Mouse (Mus musculus) limb, embryonic 14.5 days (tissue): ENCODE measurements around the gene Gm28372. TPM values are rescaled to one million over a fixed set of nuclear protein-coding genes. Genes with fewer than 3 reads are reported as not detected.
A peak's percentile ranks its signal among the peaks of the same experiment; 100 is the strongest.

Experiments
- ATAC-seq: fragments of 200-750 bp; cut with Nextera tagmentation; 2 replicates; pipeline ENCODE4 v1.8.0; 2017; ENCODE audit warnings: low read depth, moderate number of reproducible peaks, moderate TSS enrichment; ENCODE audit not compliant: low FRiP score
- DNase-seq: peaks from one replicate; pipeline ENCODE4 v3.0.0-alpha.2; 2015; ENCODE audit warnings: low spot score
- H3K27ac ChIP-seq: fragments of 300-500 bp; sonication (generic); replicated peaks from 2 replicates; pipeline ENCODE4 v1.5.1; 2014; ENCODE audit warnings: low read depth, mild to moderate bottlenecking, low read length, moderate library complexity, mixed read lengths
- H3K27me3 ChIP-seq: fragments of 300-500 bp; sonication (generic); 2 replicates; pipeline ENCODE4 v1.6.1; 2014; ENCODE audit warnings: low read length, mixed read lengths; ENCODE audit not compliant: control insufficient read depth, insufficient read depth
- H3K36me3 ChIP-seq: fragments of 300-500 bp; sonication (generic); 2 replicates; pipeline ENCODE4 v1.6.1; 2014; ENCODE audit warnings: mild to moderate bottlenecking, low read length, moderate library complexity, mixed read lengths; ENCODE audit not compliant: control insufficient read depth, insufficient read depth
- H3K4me1 ChIP-seq: fragments of 300-500 bp; sonication (generic); 2 replicates; pipeline ENCODE4 v1.6.1; 2014; ENCODE audit warnings: antibody characterized with exemption, low read length, mixed read lengths; ENCODE audit not compliant: control insufficient read depth, insufficient read depth
- H3K4me2 ChIP-seq: fragments of 300-500 bp; sonication (generic); replicated peaks from 2 replicates; pipeline ENCODE4 v1.6.1; 2014; ENCODE audit warnings: low read depth, mild to moderate bottlenecking, low read length, moderate library complexity; ENCODE audit not compliant: severe bottlenecking
- H3K4me3 ChIP-seq: fragments of 300-500 bp; sonication (generic); replicated peaks from 2 replicates; pipeline ENCODE4 v1.5.1; 2014; ENCODE audit warnings: low read length
- H3K9ac ChIP-seq: fragments of 300-500 bp; sonication (generic); 2 replicates; pipeline ENCODE4 v1.6.1; 2014; ENCODE audit warnings: mild to moderate bottlenecking, low read depth, low read length, moderate library complexity; ENCODE audit not compliant: severe bottlenecking
- H3K9me3 ChIP-seq: fragments of 300-500 bp; sonication (generic); 2 replicates; pipeline ENCODE4 v1.6.1; 2016; ENCODE audit warnings: low read length; ENCODE audit not compliant: control insufficient read depth
- POLR2A ChIP-seq: fragments of 200-500 bp; IDR thresholded peaks from 2 replicates; pipeline ENCODE4 v1.8.0; 2012; ENCODE audit warnings: inconsistent platforms, mild to moderate bottlenecking, moderate library complexity, borderline replicate concordance; ENCODE audit not compliant: insufficient read depth, insufficient read length; ENCODE audit errors: extremely low read depth
- WGBS: fragments of 180-500 bp; shearing (Covaris S2); extraction: QIAGEN DNeasy Blood & Tissue Kit; methylation state at CpG from one replicate; pipeline ENCODE4 v1.1.7; 2014; 5-methylcytosine and 5-hydroxymethylcytosine counted together
- polyA plus RNA-seq, 2 experiments: library from polyadenylated mRNA; depleted of rRNA in 1 of 2; stranded (reverse) in 1 of 2; unstranded in 1 of 2; fragments of >200 nt; fragmentation: Nextera tagmentation in 1 of 2; extraction: Ambion mirVana in 1 of 2; gene quantifications; 2 replicates each; pipeline versions ENCODE4 v1.2.1 to v1.2.3; 2012 to 2014

The Gm28372 gene
- polyA plus RNA-seq, 2 experiments, result not detected

DNA sequence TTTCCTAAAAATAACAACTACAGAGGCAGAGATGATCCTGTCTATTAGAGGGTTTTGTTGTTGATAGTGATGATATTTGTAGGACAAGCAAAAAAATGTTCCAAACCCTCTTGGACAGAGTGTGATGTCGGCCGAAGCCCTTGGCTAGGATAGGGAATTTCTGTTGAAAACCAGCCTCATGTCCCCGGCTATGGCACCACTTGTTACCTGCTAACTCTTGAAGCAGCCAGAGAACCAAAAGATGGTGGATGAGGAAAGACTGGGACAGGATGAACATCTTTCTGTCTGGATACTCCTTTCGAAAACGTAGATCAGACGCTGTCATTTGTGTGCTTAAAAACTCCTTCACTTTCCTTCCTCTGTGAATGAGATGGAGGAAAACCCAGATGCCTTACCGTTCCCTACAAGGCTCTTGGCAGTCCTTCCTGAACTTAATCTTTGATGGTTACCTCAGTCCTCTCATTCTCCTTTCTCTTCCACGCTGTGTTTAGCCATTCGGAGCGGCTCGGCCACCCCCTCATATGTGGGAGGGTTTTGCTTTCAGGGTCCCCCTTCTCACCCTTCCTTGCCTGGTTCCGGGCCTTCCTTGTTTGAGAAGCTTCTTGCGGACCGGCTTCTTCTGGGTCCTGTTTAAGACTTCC is 46.2 kb downstream of the Gm28372 start:
- H3K36me3 ChIP-seq, result no peaks in the 10 kb centered on the region
- DNase-seq (no peak), ATAC-seq (no peak)
- peak overlapping the region; percentile 88 for H3K9ac ChIP-seq
- peak overlapping the region; percentile 92 for H3K4me3 ChIP-seq
- TF ChIP-seq POLR2A, result no peak
- H3K27me3 ChIP-seq, result no peaks in the 10 kb centered on the region
- no peaks in the 10 kb centered on the region for H3K9me3 ChIP-seq
- 64% methylated on average over 14 of the region's 14 CpGs for WGBS
- H3K4me1 ChIP-seq, result peaks cover 13% of the 10 kb centered on the region
- H3K27ac ChIP-seq, result no peak overlapping the region
- peak overlapping the region; percentile 88 for H3K4me2 ChIP-seq

DNA sequence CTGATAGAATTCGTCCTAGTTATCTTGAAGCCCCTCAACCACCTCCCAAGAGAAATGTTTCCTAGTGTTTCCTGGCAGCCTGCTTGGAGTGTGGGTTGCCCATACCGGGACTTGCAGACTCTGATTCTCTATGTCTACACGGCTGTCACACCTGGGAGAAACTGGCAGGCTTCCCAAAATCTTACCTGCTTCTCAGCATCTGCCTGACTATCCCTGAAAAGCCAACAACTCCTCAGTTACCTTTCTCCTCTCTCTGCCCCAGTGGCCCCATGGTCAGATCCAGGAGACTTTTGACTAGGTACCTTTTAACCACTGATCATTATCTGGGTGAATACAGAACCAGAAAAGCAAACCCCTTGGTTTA is 46.7 kb downstream of the Gm28372 start:
- H3K9me3 ChIP-seq, result no peaks in the 10 kb centered on the region
- ATAC-seq (no peak), DNase-seq (no peak)
- 61% methylated on average over 3 of the region's 3 CpGs for WGBS
- H3K4me3 ChIP-seq, result peak overlapping the region; percentile 92; the same call in 1 of the 2 replicates
- peak overlapping the region; percentile 88 for H3K4me2 ChIP-seq
- H3K4me1 ChIP-seq, result peaks cover 13% of the 10 kb centered on the region
- no peak overlapping the region for H3K27ac ChIP-seq
- H3K36me3 ChIP-seq, result no peaks in the 10 kb centered on the region
- H3K27me3 ChIP-seq, result no peaks in the 10 kb centered on the region
- no peak for TF ChIP-seq POLR2A
- no peak overlapping the region; the same call in 1 of the 2 replicates for H3K9ac ChIP-seq

GRCm38 (mm10) chr2:130452266-130452665 is 47.2 kb downstream of the Gm28372 start:
- Histone ChIP-seq H3K9me3 (no peaks in the 10 kb centered on the region), H3K4me3 (no peak overlapping the region), H3K4me1 (peaks cover 13% of the 10 kb centered on the region), H3K27ac (no peak overlapping the region), H3K4me2 (no peak overlapping the region), H3K9ac (no peak overlapping the region), H3K27me3 (no peaks in the 10 kb centered on the region), H3K36me3 (no peaks in the 10 kb centered on the region)
- ATAC-seq (no peak), DNase-seq (no peak)
- 57% methylated on average over 2 of the region's 2 CpGs for WGBS
- TF ChIP-seq POLR2A, result no peak

- Histone ChIP-seq H3K4me3 (no peak overlapping the region), H3K4me2 (no peak overlapping the region), H3K27ac (no peak overlapping the region), H3K36me3 (no peaks in the 10 kb centered on the region), H3K9me3 (no peaks in the 10 kb centered on the region), H3K4me1 (peaks cover 13% of the 10 kb centered on the region), H3K9ac (no peak overlapping the region), H3K27me3 (no peaks in the 10 kb centered on the region)
- ATAC-seq (no peak), DNase-seq (no peak)
- WGBS, result 52% methylated on average over 6 of the region's 6 CpGs
- TF ChIP-seq POLR2A, result no peak
Measured at GRCm38 (mm10) chr2:130453421-130453820, 48.4 kb downstream of the Gm28372 start.

DNA sequence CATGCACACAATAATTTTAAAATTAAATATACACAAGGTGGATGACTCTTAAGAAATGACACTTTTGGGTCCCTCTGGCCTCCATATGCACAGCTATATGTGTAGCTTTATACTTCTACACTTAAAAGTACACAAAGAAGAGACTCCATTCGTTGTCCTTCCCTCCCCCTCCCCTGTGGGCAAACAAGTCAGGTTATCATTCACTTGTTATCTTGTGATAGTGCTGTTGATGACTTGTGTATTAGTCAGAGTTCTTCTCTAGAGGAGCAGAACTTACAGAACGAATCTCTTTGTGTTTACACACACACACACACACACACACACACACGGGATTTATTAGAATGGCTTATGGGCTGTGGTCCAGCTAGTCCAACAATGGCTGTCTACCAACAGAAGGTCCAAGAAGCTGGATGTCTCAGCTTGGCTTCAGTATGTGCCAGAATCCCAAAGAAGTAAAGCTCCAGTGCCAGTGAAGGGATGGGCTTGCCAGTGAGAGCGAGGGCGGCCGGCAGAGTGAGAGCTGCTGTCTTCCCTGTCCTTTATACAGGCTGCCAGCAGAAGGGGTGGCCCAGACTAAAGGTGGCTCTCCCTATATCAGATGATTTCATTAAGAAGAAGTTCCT is 49.8 kb downstream of the Gm28372 start:
- 88% methylated on average over 6 of the region's 6 CpGs for WGBS
- Histone ChIP-seq H3K9ac (no peak overlapping the region), H3K4me2 (no peak overlapping the region), H3K36me3 (no peaks in the 10 kb centered on the region), H3K4me1 (peaks cover 10% of the 10 kb centered on the region), H3K27me3 (no peaks in the 10 kb centered on the region), H3K9me3 (no peaks in the 10 kb centered on the region), H3K4me3 (no peak overlapping the region), H3K27ac (no peak overlapping the region)
- DNase-seq, result no peak
- no peak for ATAC-seq
- no peak for TF ChIP-seq POLR2A

Other genes starting within 250 kb of the Gm28372 start
- gene Snrpb, start 225.8 kb upstream of the Gm28372 start, polyA plus RNA-seq (2012; rRNA removed), result 423 and 497 TPM in 2 replicates
- 578 and 606 TPM in 2 replicates for gene Snrpb, start 225.8 kb upstream of the Gm28372 start, polyA plus RNA-seq (2014; fragmentation: Nextera tagmentation; extraction: Ambion mirVana)
- 0.04 TPM in 2 replicates for gene Tmc2, start 210.0 kb upstream of the Gm28372 start, polyA plus RNA-seq (2012; rRNA removed)
- gene Tmc2, start 210.0 kb upstream of the Gm28372 start, polyA plus RNA-seq (2014; fragmentation: Nextera tagmentation; extraction: Ambion mirVana), result not detected in 2 replicates
- gene Nop56, start 130.8 kb upstream of the Gm28372 start, polyA plus RNA-seq (2012; rRNA removed), result 319 and 357 TPM in 2 replicates
- 253 and 255 TPM in 2 replicates for gene Nop56, start 130.8 kb upstream of the Gm28372 start, polyA plus RNA-seq (2014; fragmentation: Nextera tagmentation; extraction: Ambion mirVana)
- 181 and 193 TPM in 2 replicates for gene Idh3b, start 120.7 kb upstream of the Gm28372 start, polyA plus RNA-seq (2012; rRNA removed)
- 164 and 169 TPM in 2 replicates for gene Idh3b, start 120.7 kb upstream of the Gm28372 start, polyA plus RNA-seq (2014; fragmentation: Nextera tagmentation; extraction: Ambion mirVana)
- gene Ebf4, start 110.1 kb upstream of the Gm28372 start, polyA plus RNA-seq (2012; rRNA removed), result 27.4 and 37.7 TPM in 2 replicates
- 5.7 and 6.1 TPM in 2 replicates for gene Ebf4, start 110.1 kb upstream of the Gm28372 start, polyA plus RNA-seq (2014; fragmentation: Nextera tagmentation; extraction: Ambion mirVana)
- 112 and 129 TPM in 2 replicates for gene Cpxm1, start 7.7 kb upstream of the Gm28372 start, polyA plus RNA-seq (2012; rRNA removed)
- 108 and 125 TPM in 2 replicates for gene Cpxm1, start 7.7 kb upstream of the Gm28372 start, polyA plus RNA-seq (2014; fragmentation: Nextera tagmentation; extraction: Ambion mirVana)
- not detected in 2 replicates for gene 1700020A23Rik, start within 50 bp of the Gm28372 start, polyA plus RNA-seq (2012; rRNA removed)
- not detected in 2 replicates for gene 1700020A23Rik, start within 50 bp of the Gm28372 start, polyA plus RNA-seq (2014; fragmentation: Nextera tagmentation; extraction: Ambion mirVana)
- not detected in 2 replicates for gene Tmem239, start 1.2 kb downstream of the Gm28372 start, polyA plus RNA-seq (2012; rRNA removed)
- gene Tmem239, start 1.2 kb downstream of the Gm28372 start, polyA plus RNA-seq (2014; fragmentation: Nextera tagmentation; extraction: Ambion mirVana), result not detected in 2 replicates
- gene Vps16, start 19.1 kb downstream of the Gm28372 start, polyA plus RNA-seq (2012; rRNA removed), result 148 and 170 TPM in 2 replicates
- 67.0 and 82.3 TPM in 2 replicates for gene Vps16, start 19.1 kb downstream of the Gm28372 start, polyA plus RNA-seq (2014; fragmentation: Nextera tagmentation; extraction: Ambion mirVana)
- gene Pced1a, start 19.5 kb downstream of the Gm28372 start, polyA plus RNA-seq (2012; rRNA removed), result 57.5 and 64.1 TPM in 2 replicates
- gene Pced1a, start 19.5 kb downstream of the Gm28372 start, polyA plus RNA-seq (2014; fragmentation: Nextera tagmentation; extraction: Ambion mirVana), result 13.0 and 13.2 TPM in 2 replicates
- 81.7 and 94.9 TPM in 2 replicates for gene Ptpra, start 45.0 kb downstream of the Gm28372 start, polyA plus RNA-seq (2012; rRNA removed)
- gene Ptpra, start 45.0 kb downstream of the Gm28372 start, polyA plus RNA-seq (2014; fragmentation: Nextera tagmentation; extraction: Ambion mirVana), result 118 and 124 TPM in 2 replicates
- gene Mrps26, start 158.5 kb downstream of the Gm28372 start, polyA plus RNA-seq (2012; rRNA removed), result 57.7 and 77.9 TPM in 2 replicates
- gene Mrps26, start 158.5 kb downstream of the Gm28372 start, polyA plus RNA-seq (2014; fragmentation: Nextera tagmentation; extraction: Ambion mirVana), result 102 and 104 TPM in 2 replicates
- 0.19 and 0.68 TPM in 2 replicates for gene Oxt, start 170.9 kb downstream of the Gm28372 start, polyA plus RNA-seq (2012; rRNA removed)
- gene Oxt, start 170.9 kb downstream of the Gm28372 start, polyA plus RNA-seq (2014; fragmentation: Nextera tagmentation; extraction: Ambion mirVana), result not detected in 2 replicates
- 0.13 TPM in 1 of 2 replicates, not detected in the other for gene Avp, start 177.3 kb downstream of the Gm28372 start, polyA plus RNA-seq (2012; rRNA removed)
- gene Avp, start 177.3 kb downstream of the Gm28372 start, polyA plus RNA-seq (2014; fragmentation: Nextera tagmentation; extraction: Ambion mirVana), result not detected in 2 replicates
- 5.7 and 6.1 TPM in 2 replicates for gene Fastkd5, start 224.8 kb downstream of the Gm28372 start, polyA plus RNA-seq (2012; rRNA removed)
- 14.2 and 15.0 TPM in 2 replicates for gene Fastkd5, start 224.8 kb downstream of the Gm28372 start, polyA plus RNA-seq (2014; fragmentation: Nextera tagmentation; extraction: Ambion mirVana)
- 11.8 and 14.1 TPM in 2 replicates for gene Ubox5, start 224.8 kb downstream of the Gm28372 start, polyA plus RNA-seq (2012; rRNA removed)
- gene Ubox5, start 224.8 kb downstream of the Gm28372 start, polyA plus RNA-seq (2014; fragmentation: Nextera tagmentation; extraction: Ambion mirVana), result 14.3 and 15.0 TPM in 2 replicates
- gene Lzts3, start 237.6 kb downstream of the Gm28372 start, polyA plus RNA-seq (2012; rRNA removed), result 14.6 and 16.2 TPM in 2 replicates
- gene Lzts3, start 237.6 kb downstream of the Gm28372 start, polyA plus RNA-seq (2014; fragmentation: Nextera tagmentation; extraction: Ambion mirVana), result 1.1 and 1.4 TPM in 2 replicates